Mouse (Mus musculus) lung, postnatal 0 days (tissue): ENCODE measurements around the gene Olfr1348. TPM values are rescaled to one million over a fixed set of nuclear protein-coding genes. Genes with fewer than 3 reads are reported as not detected.

ENCODE experiments used
- ATAC-seq: fragments of 200-750 bp; cut with Nextera tagmentation; 2 replicates; pipeline ENCODE4 v1.8.0; 2017; ENCODE audit warnings: moderate library complexity
- DNase-seq: peaks from one replicate; pipeline ENCODE4 v3.0.0-alpha.2; 2016; ENCODE audit warnings: low spot score
- H3K27ac ChIP-seq: fragments of 300-500 bp; sonication (generic); 2 replicates; pipeline ENCODE4 v1.5.1; 2014; ENCODE audit warnings: antibody characterized with exemption, mild to moderate bottlenecking, low read length, mixed read lengths
- H3K27me3 ChIP-seq: fragments of 300-500 bp; sonication (generic); replicated peaks from 2 replicates; pipeline ENCODE4 v1.6.1; 2014; ENCODE audit warnings: low read length, mixed read lengths; ENCODE audit not compliant: insufficient read depth
- H3K36me3 ChIP-seq: fragments of 300-500 bp; sonication (generic); 2 replicates; pipeline ENCODE4 v1.6.1; 2014; ENCODE audit warnings: low read length, mixed read lengths; ENCODE audit not compliant: insufficient read depth
- H3K4me1 ChIP-seq: fragments of 300-500 bp; sonication (generic); 2 replicates; pipeline ENCODE4 v1.6.1; 2014; ENCODE audit warnings: antibody characterized with exemption, low read depth, low read length, mixed read lengths; ENCODE audit not compliant: insufficient read depth
- H3K4me2 ChIP-seq: fragments of 300-500 bp; sonication (generic); replicated peaks from 2 replicates; pipeline ENCODE4 v1.6.1; 2014; ENCODE audit warnings: low read depth, mild to moderate bottlenecking, low read length, moderate library complexity, mixed read lengths
- H3K4me3 ChIP-seq: fragments of 300-500 bp; sonication (generic); 2 replicates; pipeline ENCODE4 v1.5.1; 2014; ENCODE audit warnings: low read depth, low read length
- H3K9ac ChIP-seq: fragments of 300-500 bp; sonication (generic); replicated peaks from 2 replicates; pipeline ENCODE4 v1.6.1; 2014; ENCODE audit warnings: low read depth, mild to moderate bottlenecking
- H3K9me3 ChIP-seq: fragments of 300-500 bp; sonication (generic); 2 replicates; pipeline ENCODE4 v1.6.1; 2016; ENCODE audit warnings: low read length, mixed read lengths
- CTCF ChIP-seq: IDR thresholded peaks from 2 replicates; pipeline ENCODE4 v1.5.1; 2016; ENCODE audit warnings: antibody characterized with exemption, mild to moderate bottlenecking
- EP300 ChIP-seq: IDR thresholded peaks from 2 replicates; pipeline ENCODE4 v1.6.1; 2016; ENCODE audit warnings: antibody characterized with exemption, mild to moderate bottlenecking, control low read depth
- WGBS: fragments of 180-500 bp; shearing (Covaris S2); extraction: QIAGEN DNeasy Blood & Tissue Kit; methylation state at CpG from one replicate; pipeline ENCODE4 v1.1.7; 2014; 5-methylcytosine and 5-hydroxymethylcytosine counted together
- polyA plus RNA-seq: library from polyadenylated mRNA; unstranded; fragments of >200 nt; fragmentation: Nextera tagmentation; extraction: Ambion mirVana; gene quantifications from 2 replicates; pipeline ENCODE4 v1.2.1, GENCODE M21; 2015

Olfr1348 gene
- polyA plus RNA-seq, result not detected in 2 replicates

- no peak within 1 kb of the TSS for H3K4me2 ChIP-seq
- no peak within 1 kb of the TSS for H3K9ac ChIP-seq
- no peak for TF ChIP-seq EP300
- TF ChIP-seq CTCF, result no peak
- H3K36me3 ChIP-seq, result no peaks in the 10 kb centered on the region
- H3K27me3 ChIP-seq, result no peaks in the 10 kb centered on the region
- WGBS, result 95% methylated on average over 1 of the region's 1 CpGs
- H3K9me3 ChIP-seq, result no peaks in the 10 kb centered on the region
- ATAC-seq (no peak), DNase-seq (no peak)
- no peak within 1 kb of the TSS for H3K4me3 ChIP-seq
- no peaks in the 10 kb centered on the region for H3K4me1 ChIP-seq
- H3K27ac ChIP-seq, result no peak within 1 kb of the TSS
Observed at GRCm38 (mm10) chr7:6508648-6509047, at the start of gene Olfr1348. Olfr1348 (minus strand) TSS chr7:6508748.

DNA sequence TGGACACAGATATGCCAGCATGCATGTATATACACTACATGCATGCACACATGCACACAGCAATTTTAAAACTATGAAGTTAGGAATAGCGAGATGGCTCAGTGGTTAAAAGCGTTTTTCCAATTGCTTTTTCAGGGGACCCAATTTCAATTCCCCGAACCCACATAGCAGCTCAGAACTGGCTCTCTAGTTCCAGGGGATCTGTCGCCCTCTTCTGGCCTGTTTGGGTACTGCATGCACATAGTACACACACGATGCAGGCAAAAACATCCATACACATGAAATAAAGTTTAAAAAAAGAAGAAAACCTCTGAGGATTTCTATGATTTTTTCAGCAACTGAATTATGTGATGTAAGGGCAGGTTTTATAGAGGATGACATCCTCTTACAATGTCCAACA, 17.6 kb upstream of the Olfr1348 start:
- H3K27me3 ChIP-seq, result no peaks in the 10 kb centered on the region
- no peak overlapping the region for H3K4me3 ChIP-seq
- no peaks in the 10 kb centered on the region for H3K36me3 ChIP-seq
- no peaks in the 10 kb centered on the region for H3K4me1 ChIP-seq
- DNase-seq (no peak), ATAC-seq (no peak)
- WGBS, result 61% methylated on average over 5 of the region's 5 CpGs
- H3K9ac ChIP-seq, result no peak overlapping the region
- TF ChIP-seq EP300 (no peak), CTCF (peak; percentile 32; the same call in 1 of the 2 replicates)
- H3K27ac ChIP-seq, result no peak overlapping the region
- H3K4me2 ChIP-seq, result no peak overlapping the region
- 0 out of 2 replicates have a peak, but pooled peaks cover 3% of the 10 kb centered on the region for H3K9me3 ChIP-seq

DNA sequence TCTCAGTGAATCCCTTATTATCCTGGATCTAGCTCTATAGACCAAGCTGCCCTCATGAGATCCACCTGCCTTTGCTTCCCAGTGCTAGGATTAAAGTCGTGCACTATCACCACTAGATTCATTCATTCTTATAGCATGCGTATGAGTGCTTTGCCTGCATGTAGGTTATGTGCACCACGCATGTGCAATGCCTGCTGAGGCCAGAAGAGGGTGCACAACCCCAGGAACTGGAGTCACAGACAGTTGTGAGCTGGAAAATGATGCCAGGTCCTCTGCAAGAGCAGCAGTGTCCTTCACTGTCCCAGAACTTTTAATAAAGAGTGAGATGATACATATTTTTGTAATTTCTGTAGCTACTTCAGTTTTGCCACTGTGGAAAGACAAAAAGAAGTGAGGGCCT, 16.5 kb upstream of the Olfr1348 start:
- no peak for TF ChIP-seq EP300
- 0 out of 2 replicates have a peak, but pooled peaks have one; percentile 7 for TF ChIP-seq CTCF

DNA sequence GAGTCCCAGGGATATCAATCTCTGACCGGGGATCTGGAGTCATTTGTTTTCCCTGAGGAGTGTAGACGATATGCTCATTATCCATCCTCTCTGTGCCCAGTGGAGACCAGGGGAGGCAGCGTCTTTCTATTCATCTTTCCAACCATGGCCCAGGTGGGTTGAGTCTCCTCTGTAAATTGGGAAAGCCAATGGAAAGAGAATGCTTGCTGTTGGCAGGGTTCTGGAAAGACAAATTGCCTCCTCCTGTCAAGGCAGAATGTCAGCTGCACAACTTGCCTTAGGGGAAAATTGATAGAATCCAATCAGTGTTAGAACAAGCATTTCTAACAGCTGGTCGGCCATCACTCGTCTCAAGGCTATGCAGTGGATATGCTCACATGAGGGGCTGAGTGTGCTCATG, 14.3 kb upstream of the Olfr1348 start, which contains the start of gene Olfr1349:
Gene Olfr1349 (minus strand): TSS at position 101 of the 400 bp plus-strand sequence.
- no peaks in the 10 kb centered on the region for H3K27me3 ChIP-seq

More for the DNA sequence above, 16.5 kb upstream of the Olfr1348 start:
- H3K9ac ChIP-seq, result no peak overlapping the region
- H3K9me3 ChIP-seq, result 0 out of 2 replicates have a peak, but pooled peaks cover 3% of the 10 kb centered on the region
- H3K36me3 ChIP-seq, result no peaks in the 10 kb centered on the region
- ATAC-seq (no peak), DNase-seq (no peak)
- no peak overlapping the region for H3K4me3 ChIP-seq
- no peaks in the 10 kb centered on the region for H3K27me3 ChIP-seq
- H3K27ac ChIP-seq, result no peak overlapping the region
- H3K4me1 ChIP-seq, result no peaks in the 10 kb centered on the region
- WGBS, result 52% methylated on average over 3 of the region's 3 CpGs
- no peak overlapping the region for H3K4me2 ChIP-seq

DNA sequence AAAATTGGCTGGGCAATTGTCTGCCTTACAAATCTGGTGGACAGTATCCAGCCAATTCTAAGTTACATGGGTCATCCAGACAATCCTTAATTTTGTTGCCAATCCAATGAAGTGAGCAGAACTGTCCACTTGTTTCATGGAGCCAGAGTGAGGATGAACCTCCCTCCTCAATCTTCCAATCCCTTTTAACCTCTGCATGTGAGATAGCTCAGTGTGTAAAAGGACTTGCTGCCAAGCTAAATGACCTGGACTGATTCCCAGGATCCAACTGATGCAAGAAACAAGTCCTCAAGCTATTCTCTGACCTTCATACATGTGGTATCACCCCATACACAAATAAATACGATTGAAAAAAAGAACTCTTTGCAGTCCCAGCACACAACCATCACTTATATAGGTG, 13.1 kb upstream of the Olfr1348 start:
- Histone ChIP-seq H3K4me1 (no peaks in the 10 kb centered on the region), H3K9ac (no peak overlapping the region), H3K27ac (no peak overlapping the region), H3K9me3 (0 out of 2 replicates have a peak, but pooled peaks cover 3% of the 10 kb centered on the region), H3K27me3 (no peaks in the 10 kb centered on the region), H3K4me3 (no peak overlapping the region), H3K36me3 (no peaks in the 10 kb centered on the region), H3K4me2 (no peak overlapping the region)
- TF ChIP-seq EP300, result no peak
- TF ChIP-seq CTCF, result no peak
- no peak for DNase-seq
- 9% methylated on average over 1 of the region's 1 CpGs for WGBS
- no peak for ATAC-seq

More for the DNA sequence above, 14.3 kb upstream of the Olfr1348 start, which contains the start of gene Olfr1349:
- 73% methylated on average over 5 of the region's 5 CpGs for WGBS
- H3K9ac ChIP-seq, result no peak within 1 kb of the TSS
- H3K4me1 ChIP-seq, result no peaks in the 10 kb centered on the region
- no peak within 1 kb of the TSS for H3K4me3 ChIP-seq
- DNase-seq (no peak), ATAC-seq (no peak)
- TF ChIP-seq EP300 (no peak), CTCF (no peak)
- no peak within 1 kb of the TSS for H3K27ac ChIP-seq
- 0 out of 2 replicates have a peak, but pooled peaks cover 3% of the 10 kb centered on the region for H3K9me3 ChIP-seq
- H3K36me3 ChIP-seq, result no peaks in the 10 kb centered on the region
- no peak within 1 kb of the TSS for H3K4me2 ChIP-seq

DNA sequence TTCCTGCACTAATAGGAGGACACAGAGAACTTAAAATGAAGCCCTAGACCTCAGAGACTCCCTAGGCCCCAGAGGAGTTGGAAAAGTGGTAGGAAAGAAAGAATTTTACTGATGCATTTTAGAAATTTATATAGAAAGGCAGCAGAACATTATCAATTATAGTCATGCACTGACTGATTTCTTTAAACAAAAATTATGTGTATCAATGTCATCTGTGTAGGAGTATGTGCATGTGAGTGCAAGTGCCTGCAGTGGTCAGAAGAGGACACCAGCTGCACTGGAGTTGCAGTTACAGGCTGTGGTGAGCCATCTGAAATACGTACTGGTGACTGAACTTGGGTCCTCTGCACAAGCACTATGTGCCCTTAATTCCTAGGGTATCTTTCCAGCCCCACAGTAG, 8.9 kb downstream of the Olfr1348 start, which contains the start of gene Olfr1347:
Gene Olfr1347 (minus strand): TSS at position 101 of the 400 bp plus-strand sequence.
- WGBS, result 23% methylated on average over 1 of the region's 1 CpGs
- no peak for ATAC-seq
- 0 out of 2 replicates have a peak, but pooled peaks cover 3% of the 10 kb centered on the region for H3K9me3 ChIP-seq
- H3K4me2 ChIP-seq, result no peak within 1 kb of the TSS
- H3K4me1 ChIP-seq, result no peaks in the 10 kb centered on the region
- H3K9ac ChIP-seq, result no peak within 1 kb of the TSS
- no peak for DNase-seq
- TF ChIP-seq EP300, result no peak
- no peak for TF ChIP-seq CTCF
- no peaks in the 10 kb centered on the region for H3K27me3 ChIP-seq
- H3K27ac ChIP-seq, result no peak within 1 kb of the TSS
- H3K36me3 ChIP-seq, result no peaks in the 10 kb centered on the region
- no peak within 1 kb of the TSS for H3K4me3 ChIP-seq
